Mouse (Mus musculus) NIH3T3 (cell line): ENCODE data around the gene Rtp2.

Experiments used
- DNase-seq: peaks from one replicate; pipeline ENCODE4 v3.0.0-alpha.2; 2012; ENCODE audit warnings: low read depth

Rtp2 gene

GRCm38 (mm10) chr16:23890151-23890550 lies 42.0 kb downstream of the Rtp2 start:
- DNase-seq, result peak; percentile 37

- DNase-seq, result no peak
These were observed 44.1 kb downstream of the Rtp2 start for GRCm38 (mm10) chr16:23887910-23888579.

- no peak for DNase-seq
These were observed 47.1 kb downstream of the Rtp2 start for GRCm38 (mm10) chr16:23885098-23885497.
